Mouse (Mus musculus) limb, embryonic 14.5 days (tissue): ENCODE data around the gene Ankrd22. TPM values are rescaled to one million over a fixed set of nuclear protein-coding genes. Genes with fewer than 3 reads are reported as not detected.
A peak's percentile ranks its signal among the peaks of the same experiment; 100 is the strongest.

Source experiments
- ATAC-seq: fragments of 200-750 bp; cut with Nextera tagmentation; 2 replicates; pipeline ENCODE4 v1.8.0; 2017; ENCODE audit warnings: low read depth, moderate number of reproducible peaks, moderate TSS enrichment; ENCODE audit not compliant: low FRiP score
- DNase-seq: peaks from one replicate; pipeline ENCODE4 v3.0.0-alpha.2; 2015; ENCODE audit warnings: low spot score
- H3K27ac ChIP-seq: fragments of 300-500 bp; sonication (generic); replicated peaks from 2 replicates; pipeline ENCODE4 v1.5.1; 2014; ENCODE audit warnings: low read depth, mild to moderate bottlenecking, low read length, moderate library complexity, mixed read lengths
- H3K27me3 ChIP-seq: fragments of 300-500 bp; sonication (generic); 2 replicates; pipeline ENCODE4 v1.6.1; 2014; ENCODE audit warnings: low read length, mixed read lengths; ENCODE audit not compliant: control insufficient read depth, insufficient read depth
- H3K36me3 ChIP-seq: fragments of 300-500 bp; sonication (generic); 2 replicates; pipeline ENCODE4 v1.6.1; 2014; ENCODE audit warnings: mild to moderate bottlenecking, low read length, moderate library complexity, mixed read lengths; ENCODE audit not compliant: control insufficient read depth, insufficient read depth
- H3K4me1 ChIP-seq: fragments of 300-500 bp; sonication (generic); 2 replicates; pipeline ENCODE4 v1.6.1; 2014; ENCODE audit warnings: antibody characterized with exemption, low read length, mixed read lengths; ENCODE audit not compliant: control insufficient read depth, insufficient read depth
- H3K4me2 ChIP-seq: fragments of 300-500 bp; sonication (generic); replicated peaks from 2 replicates; pipeline ENCODE4 v1.6.1; 2014; ENCODE audit warnings: low read depth, mild to moderate bottlenecking, low read length, moderate library complexity; ENCODE audit not compliant: severe bottlenecking
- H3K4me3 ChIP-seq: fragments of 300-500 bp; sonication (generic); replicated peaks from 2 replicates; pipeline ENCODE4 v1.5.1; 2014; ENCODE audit warnings: low read length
- H3K9ac ChIP-seq: fragments of 300-500 bp; sonication (generic); 2 replicates; pipeline ENCODE4 v1.6.1; 2014; ENCODE audit warnings: mild to moderate bottlenecking, low read depth, low read length, moderate library complexity; ENCODE audit not compliant: severe bottlenecking
- H3K9me3 ChIP-seq: fragments of 300-500 bp; sonication (generic); 2 replicates; pipeline ENCODE4 v1.6.1; 2016; ENCODE audit warnings: low read length; ENCODE audit not compliant: control insufficient read depth
- POLR2A ChIP-seq: fragments of 200-500 bp; IDR thresholded peaks from 2 replicates; pipeline ENCODE4 v1.8.0; 2012; ENCODE audit warnings: inconsistent platforms, mild to moderate bottlenecking, moderate library complexity, borderline replicate concordance; ENCODE audit not compliant: insufficient read depth, insufficient read length; ENCODE audit errors: extremely low read depth
- WGBS: fragments of 180-500 bp; shearing (Covaris S2); extraction: QIAGEN DNeasy Blood & Tissue Kit; methylation state at CpG from one replicate; pipeline ENCODE4 v1.1.7; 2014; 5-methylcytosine and 5-hydroxymethylcytosine counted together
- polyA plus RNA-seq, 2 experiments: library from polyadenylated mRNA; depleted of rRNA in 1 of 2; stranded (reverse) in 1 of 2; unstranded in 1 of 2; fragments of >200 nt; fragmentation: Nextera tagmentation in 1 of 2; extraction: Ambion mirVana in 1 of 2; gene quantifications; 2 replicates each; pipeline versions ENCODE4 v1.2.1 to v1.2.3; 2012 to 2014

Ankrd22 gene
- polyA plus RNA-seq, 2 experiments: 4.9 to 8.9 TPM

DNA sequence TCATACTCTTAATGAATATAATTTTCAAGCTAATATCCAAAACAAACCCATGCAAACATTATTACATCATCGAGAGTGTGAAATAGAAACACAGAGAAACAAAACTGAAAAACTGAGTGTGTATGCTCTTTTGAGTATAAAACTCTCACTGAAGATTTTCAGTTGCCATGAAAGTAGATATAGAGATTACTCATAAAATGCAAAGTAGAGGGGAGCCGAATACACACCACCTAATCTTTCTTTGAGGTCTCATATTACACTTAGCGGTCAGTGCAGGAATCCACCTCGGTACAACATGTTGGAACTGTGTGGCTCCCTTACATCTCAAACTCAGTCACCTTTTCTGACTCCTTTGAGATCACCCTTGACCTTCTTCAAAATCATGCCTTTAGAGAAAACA lies 46.2 kb downstream of the Ankrd22 start:
- DNase-seq (no peak), ATAC-seq (no peak)
- no peak for TF ChIP-seq POLR2A
- no peaks in the 10 kb centered on the region for H3K4me1 ChIP-seq
- H3K9ac ChIP-seq: no peak overlapping the region
- H3K36me3 ChIP-seq: no peaks in the 10 kb centered on the region
- no peak overlapping the region for H3K4me2 ChIP-seq
- no peaks in the 10 kb centered on the region for H3K9me3 ChIP-seq
- H3K27me3 ChIP-seq: no peaks in the 10 kb centered on the region
- H3K4me3 ChIP-seq: no peak overlapping the region
- no peak overlapping the region for H3K27ac ChIP-seq
- 60% methylated on average over 4 of the region's 4 CpGs for WGBS

DNA sequence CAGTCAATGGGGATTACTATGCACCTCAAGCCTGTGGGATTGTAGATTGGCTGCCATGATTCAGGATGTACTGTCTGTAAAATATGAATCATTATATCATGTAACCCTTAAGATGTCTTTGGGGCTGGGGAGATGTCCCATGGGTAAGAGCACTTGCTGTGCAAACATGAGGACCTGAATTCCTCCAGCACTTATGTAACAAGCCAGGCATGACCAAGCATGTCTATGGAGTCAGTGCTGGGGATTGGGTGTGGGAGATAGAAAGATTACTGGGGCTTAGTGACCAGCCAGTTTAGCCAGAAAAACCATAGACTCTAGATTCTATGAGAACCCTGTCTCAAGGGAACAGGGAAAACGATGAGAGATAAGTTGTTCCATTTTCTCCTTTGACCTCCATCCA lies 46.8 kb downstream of the Ankrd22 start:
- Histone ChIP-seq H3K4me3 (no peak overlapping the region), H3K27ac (no peak overlapping the region), H3K9me3 (no peaks in the 10 kb centered on the region), H3K27me3 (no peaks in the 10 kb centered on the region), H3K36me3 (no peaks in the 10 kb centered on the region), H3K4me1 (no peaks in the 10 kb centered on the region), H3K9ac (no peak overlapping the region), H3K4me2 (no peak overlapping the region)
- DNase-seq (no peak), ATAC-seq (no peak)
- no peak for TF ChIP-seq POLR2A
- WGBS: 53% methylated on average over 1 of the region's 1 CpGs

DNA sequence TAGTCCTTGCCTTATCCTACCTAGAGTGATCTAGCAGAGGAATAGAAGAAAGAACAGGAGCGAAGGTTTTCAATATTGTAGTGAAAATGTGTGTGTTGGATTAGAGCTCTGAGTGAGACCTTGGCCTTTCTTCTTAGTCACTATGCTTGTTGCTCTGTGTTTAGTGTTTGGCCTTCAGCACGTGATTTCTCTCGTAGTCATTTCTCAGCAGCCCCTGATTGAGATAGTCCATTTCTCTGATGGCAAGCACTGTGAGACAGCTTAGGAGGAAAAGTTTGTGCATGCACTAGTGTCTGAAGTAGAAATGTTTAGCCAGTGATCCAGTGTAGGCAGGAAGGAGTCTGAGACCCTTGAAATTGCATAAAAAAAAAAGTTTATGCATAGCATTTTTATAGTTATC lies 61.0 kb downstream of the Ankrd22 start:
- Histone ChIP-seq H3K4me3 (no peak overlapping the region), H3K4me1 (no peaks in the 10 kb centered on the region), H3K9me3 (no peaks in the 10 kb centered on the region), H3K27ac (no peak overlapping the region), H3K27me3 (no peaks in the 10 kb centered on the region), H3K36me3 (no peaks in the 10 kb centered on the region), H3K4me2 (no peak overlapping the region), H3K9ac (no peak overlapping the region)
- DNase-seq (no peak), ATAC-seq (no peak)
- 86% methylated on average over 3 of the region's 3 CpGs for WGBS
- TF ChIP-seq POLR2A: no peak

DNA sequence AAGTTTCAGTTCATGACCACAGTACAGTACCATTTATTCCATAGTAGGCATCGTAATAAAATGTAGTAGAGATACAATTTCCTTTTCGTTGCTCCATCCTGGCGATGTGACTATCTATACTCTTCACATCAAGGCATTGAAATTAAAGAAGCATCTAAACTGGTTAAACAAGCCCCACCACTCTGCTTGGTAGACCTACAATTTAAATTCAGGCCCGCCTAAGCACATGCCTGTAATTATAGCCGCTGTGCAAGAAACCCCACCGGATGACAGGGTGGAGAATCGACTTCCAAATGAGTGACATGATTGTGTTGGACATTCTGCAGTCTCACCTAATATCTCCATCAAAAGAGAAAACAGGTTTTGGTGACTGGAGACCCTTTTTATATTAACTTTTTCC lies 64.0 kb downstream of the Ankrd22 start:
- TF ChIP-seq POLR2A: no peak
- peak; percentile 44 for DNase-seq

DNA sequence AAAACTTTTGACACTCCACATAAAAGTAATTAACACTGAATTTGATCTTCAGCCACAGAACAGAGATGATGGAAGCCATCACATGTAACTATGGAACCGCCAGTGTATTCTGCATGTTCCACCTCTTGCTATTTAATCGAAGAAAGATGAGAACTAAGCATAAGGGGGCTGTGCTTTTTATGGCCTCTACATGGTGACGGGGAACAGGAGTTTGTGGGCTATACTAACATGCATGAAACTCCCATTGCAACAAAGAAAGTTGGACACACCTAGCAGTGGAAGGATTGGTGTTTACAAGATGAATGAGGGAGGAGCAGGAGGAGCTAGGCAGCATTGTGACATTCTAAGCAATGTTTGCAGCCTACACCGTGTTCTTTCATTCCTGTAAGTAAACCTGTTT lies 65.2 kb downstream of the Ankrd22 start, which contains the start of gene Lipm:
Gene Lipm, plus strand, starts transcription at position 301 of the 400 bp plus-strand sequence.
- DNase-seq: no peak
- Histone ChIP-seq H3K9me3 (no peaks in the 10 kb centered on the region), H3K4me1 (no peaks in the 10 kb centered on the region), H3K9ac (no peak within 1 kb of the TSS), H3K27me3 (no peaks in the 10 kb centered on the region), H3K27ac (no peak within 1 kb of the TSS), H3K36me3 (no peaks in the 10 kb centered on the region), H3K4me2 (no peak within 1 kb of the TSS), H3K4me3 (no peak within 1 kb of the TSS)
- TF ChIP-seq POLR2A: no peak
- no peak for ATAC-seq
- 65% methylated on average over 4 of the region's 4 CpGs for WGBS

More for the DNA sequence above, 64.0 kb downstream of the Ankrd22 start:
- no peak overlapping the region for H3K27ac ChIP-seq
- 83% methylated on average over 7 of the region's 7 CpGs for WGBS
- no peaks in the 10 kb centered on the region for H3K9me3 ChIP-seq
- no peaks in the 10 kb centered on the region for H3K27me3 ChIP-seq
- no peak overlapping the region for H3K4me2 ChIP-seq
- no peaks in the 10 kb centered on the region for H3K36me3 ChIP-seq
- no peak overlapping the region for H3K4me3 ChIP-seq
- no peak overlapping the region for H3K9ac ChIP-seq
- ATAC-seq: no peak
- H3K4me1 ChIP-seq: no peaks in the 10 kb centered on the region

DNA sequence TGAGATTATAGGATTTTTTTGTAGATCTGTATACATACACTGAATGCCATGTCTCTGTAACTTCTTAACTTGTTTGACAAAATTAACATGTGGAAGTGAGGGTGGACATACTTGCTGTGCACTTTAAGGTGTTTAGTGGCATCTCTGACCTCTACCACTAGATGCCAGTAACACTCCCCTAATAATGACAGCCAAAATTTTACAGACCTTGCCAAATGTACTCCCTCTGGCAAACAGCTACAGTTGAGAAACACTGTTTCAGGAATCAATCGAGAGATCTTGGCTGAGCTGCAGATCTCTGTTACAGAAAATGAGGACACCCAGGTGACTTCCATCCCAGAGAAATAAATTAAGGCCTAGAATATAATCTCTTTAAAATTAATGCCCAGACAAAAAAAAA lies 69.6 kb downstream of the Ankrd22 start:
- Histone ChIP-seq H3K9ac (no peak overlapping the region), H3K4me3 (no peak overlapping the region), H3K9me3 (no peaks in the 10 kb centered on the region), H3K27me3 (no peaks in the 10 kb centered on the region), H3K4me1 (no peaks in the 10 kb centered on the region), H3K27ac (no peak overlapping the region), H3K4me2 (no peak overlapping the region), H3K36me3 (no peaks in the 10 kb centered on the region)
- DNase-seq (no peak), ATAC-seq (no peak)
- 46% methylated on average over 1 of the region's 1 CpGs for WGBS
- TF ChIP-seq POLR2A: no peak
